Mouse (Mus musculus) lung, postnatal 36 days (tissue): ENCODE measurements around the gene Zbtb39.
"Not testable (repeated sequence)": the region's sequence is repeated elsewhere in the genome, so short reads cannot be mapped to it uniquely, and the experiment has no call there.

ENCODE experiments used
- DNase-seq: peaks from one replicate; pipeline ENCODE4 v3.0.0; 2022; ENCODE audit warnings: mixed read lengths

Gene Zbtb39

DNA sequence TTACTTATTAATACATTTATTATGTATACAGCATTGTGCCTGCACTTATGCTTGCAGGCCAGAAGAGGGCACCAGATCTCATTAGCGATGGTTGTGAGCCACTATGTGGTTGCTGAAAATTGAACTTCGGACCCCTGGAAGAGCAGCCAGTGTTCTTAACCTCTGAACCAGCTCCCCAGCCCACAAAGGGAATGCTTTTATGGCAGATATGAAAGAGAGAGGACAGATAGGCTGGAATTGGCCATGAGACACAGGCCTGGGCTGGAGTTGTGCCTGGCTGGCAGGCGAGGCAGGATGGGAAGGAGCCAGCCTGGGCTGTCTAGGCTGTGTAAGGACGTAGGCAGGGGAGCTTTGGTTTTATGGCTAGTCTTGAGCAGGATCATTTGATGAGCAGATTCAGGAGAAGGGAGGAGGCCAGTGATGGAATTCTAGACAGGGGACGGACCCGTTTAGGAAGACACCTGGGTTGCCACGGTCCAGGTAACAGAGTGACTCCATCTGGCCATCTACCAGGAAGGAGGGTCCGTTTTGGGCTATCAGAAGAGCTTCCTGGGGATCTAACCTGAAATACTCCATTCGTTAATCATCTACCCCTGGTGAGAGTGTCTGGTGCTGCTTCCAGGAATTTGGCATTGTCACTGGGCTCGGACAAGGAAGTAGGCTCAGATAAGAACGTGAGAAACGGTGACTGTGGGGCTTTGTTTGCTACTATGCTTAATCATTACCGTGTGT is 1.0 kb upstream of the Zbtb39 start:
- peak; percentile 50 for DNase-seq

DNA sequence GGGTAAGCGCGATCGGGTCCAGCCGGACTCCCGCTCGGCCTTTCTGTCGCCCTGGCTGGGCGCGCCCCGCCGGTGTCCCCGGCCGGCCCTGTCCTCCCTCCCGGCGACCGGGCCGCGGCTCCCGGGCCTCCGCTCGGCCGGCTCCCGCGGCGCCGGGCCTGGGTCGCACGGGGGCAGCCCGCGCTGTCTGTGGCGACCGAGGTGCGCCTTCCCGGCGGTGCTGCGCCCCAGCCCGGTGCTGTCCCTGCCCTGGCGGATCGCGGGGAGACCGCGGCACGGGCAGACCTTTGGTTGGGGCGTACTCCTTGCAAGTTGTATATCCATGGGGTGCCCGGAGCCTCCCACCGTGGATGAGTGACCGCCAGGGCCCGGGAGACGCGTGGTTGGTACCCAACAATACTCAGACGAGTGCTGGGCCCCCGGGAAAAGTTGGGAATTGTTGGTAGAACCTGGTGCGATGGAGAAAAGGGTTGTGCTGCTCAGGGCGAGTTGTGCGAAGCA is 373 bp downstream of the Zbtb39 start:
- DNase-seq = no peak

DNA sequence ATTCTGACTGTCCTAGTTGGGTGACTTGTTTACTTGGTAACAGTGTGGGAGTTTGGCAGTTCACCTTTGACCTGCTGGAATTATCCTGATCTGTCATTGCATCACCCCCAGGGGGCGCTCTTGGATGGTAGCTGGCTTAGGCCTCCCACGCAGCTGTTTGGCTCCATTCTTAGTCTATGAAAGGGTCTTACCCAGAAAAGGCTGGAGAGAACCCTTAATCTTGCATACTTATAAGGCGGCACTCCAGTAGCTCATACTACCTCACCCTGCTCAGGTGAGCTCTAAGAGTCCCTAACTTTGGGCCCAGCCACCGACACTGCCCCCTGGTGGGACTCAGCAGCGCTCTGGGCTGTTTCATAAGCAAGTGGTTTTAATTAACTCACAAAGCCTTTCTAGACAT is 5.3 kb downstream of the Zbtb39 start:
- peak; percentile 68 for DNase-seq

DNA sequence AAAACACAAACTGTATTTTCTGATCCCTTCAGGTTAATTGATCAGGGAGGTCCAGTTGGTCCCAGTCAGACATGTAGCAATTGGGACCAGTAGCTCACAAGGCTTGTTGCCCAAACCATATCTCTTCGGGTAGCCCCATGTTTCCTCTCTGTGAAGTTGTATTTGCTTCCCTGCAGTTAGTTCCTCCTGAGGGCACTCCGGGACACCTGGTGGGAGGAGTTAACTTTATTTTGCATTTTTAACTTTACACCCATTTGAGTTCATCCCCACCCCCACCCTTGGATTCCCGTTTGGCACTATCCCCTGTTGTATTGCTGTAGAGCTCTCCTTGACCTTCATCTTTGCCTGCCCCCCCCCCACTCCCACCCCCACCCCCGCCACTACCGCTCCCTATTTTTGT is 6.5 kb downstream of the Zbtb39 start:
- no peak for DNase-seq

DNA sequence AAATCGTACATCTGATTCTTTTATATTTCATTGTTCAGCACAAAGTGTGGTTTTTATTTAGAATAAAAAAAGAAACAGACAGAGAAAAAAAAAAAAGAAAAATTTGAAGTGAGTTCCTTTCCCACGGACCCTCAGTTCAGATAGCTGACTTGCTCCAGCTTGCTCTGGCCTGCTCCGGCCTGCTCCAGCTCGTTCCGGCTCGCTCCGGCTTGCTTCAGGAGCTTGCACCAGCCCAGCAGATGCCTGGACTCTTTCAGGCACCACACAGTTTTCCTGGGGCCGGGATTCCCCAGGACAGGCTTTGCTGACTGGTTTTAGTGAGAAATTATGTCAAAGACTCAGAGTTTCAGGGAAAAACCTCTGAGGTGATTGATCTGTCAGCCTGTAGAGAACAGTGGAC is 7.9 kb downstream of the Zbtb39 start:
- DNase-seq = no peak

DNA sequence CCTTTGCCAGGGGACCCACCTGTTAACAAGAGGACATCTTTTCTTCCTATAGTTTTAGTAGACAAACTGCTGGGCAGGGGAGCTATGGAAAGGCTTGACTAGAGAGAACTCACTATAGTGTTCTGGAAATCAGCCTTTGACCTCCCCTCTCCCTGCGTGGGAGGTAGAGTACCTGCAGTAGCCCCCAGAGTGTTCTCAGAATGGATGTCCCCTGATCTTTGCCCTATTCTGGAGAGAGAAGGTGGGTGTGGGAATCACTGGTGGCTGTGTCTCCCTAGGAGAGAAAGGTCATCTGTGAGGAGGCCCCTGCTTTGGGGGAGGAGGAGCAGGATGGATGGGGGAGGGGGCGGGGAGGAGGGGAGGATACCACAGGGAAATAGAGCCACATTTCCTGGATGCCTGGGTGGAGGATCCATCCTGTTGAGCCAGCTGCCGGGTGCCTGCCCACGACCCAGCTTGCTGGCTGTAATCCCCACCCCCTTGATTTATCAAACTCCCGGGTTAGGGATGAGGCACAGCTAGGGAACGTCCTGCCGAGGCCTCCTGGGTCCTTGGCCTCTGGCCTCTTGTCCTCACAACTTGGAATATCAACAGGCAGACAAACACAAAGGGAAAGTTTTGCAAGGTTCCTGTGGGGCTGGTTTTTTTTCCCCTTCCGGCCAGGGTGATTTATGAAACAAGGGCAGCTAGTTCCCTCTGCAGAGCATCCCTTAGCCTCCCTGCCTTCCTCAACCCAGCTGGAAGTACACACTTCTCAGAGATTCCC is 9.7 kb downstream of the Zbtb39 start:
- peak; percentile 56 for DNase-seq

DNA sequence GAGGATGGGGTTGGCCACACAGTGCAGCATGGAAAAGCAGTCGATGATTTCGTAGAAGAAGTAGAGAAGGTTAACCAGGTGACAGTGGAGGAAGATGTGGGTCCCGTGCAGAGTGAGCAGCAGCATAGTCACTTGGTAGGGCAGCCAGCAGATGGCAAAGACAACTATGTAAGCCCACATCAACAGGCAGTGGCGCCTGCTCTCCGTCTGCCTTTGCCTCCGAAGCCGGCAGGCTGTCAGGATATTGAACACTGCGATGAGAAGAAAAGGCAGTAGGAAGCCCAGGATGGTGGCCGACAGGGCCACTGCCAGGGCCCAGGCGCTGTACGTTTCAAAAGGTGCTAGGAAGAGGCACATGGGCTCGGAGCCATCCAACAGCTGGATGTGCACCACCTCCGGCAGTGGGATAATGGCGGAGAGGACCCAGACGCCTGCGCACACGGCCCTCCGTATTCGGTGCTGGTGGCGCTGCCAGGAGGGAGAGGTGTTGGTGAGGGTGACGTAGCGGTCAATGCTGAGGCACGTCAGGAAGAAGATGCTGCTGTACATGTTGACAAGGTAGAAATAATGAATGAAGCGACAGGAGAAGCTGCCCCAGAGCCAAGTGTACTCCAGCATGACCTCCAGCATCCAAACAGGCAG is 10.9 kb downstream of the Zbtb39 start:
- DNase-seq = no peak

DNA sequence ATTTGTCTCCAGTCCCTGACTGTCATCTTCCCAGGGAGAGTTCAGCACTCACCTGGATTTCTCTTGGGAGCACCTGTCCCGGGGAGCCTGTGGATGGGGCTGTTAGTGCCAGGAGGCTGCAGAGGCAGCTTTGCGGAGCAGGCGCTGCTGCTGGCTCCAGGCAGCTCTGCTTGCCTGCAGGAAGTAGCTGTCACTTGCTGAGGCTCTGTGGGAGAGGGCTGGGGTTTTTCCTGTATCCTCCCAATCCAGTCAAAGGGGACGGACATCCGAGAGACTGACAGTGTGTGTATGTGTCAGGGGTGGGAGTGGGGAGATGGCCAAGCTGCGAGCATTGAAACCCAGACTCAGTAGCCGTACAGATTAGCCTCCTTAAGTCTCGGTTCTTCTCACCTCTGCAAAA is 12.2 kb downstream of the Zbtb39 start, which contains the start of gene Gpr182:
Gpr182 (minus strand) TSS at position 185 of the 400 bp plus-strand sequence.
- DNase-seq = peak; percentile 72

DNA sequence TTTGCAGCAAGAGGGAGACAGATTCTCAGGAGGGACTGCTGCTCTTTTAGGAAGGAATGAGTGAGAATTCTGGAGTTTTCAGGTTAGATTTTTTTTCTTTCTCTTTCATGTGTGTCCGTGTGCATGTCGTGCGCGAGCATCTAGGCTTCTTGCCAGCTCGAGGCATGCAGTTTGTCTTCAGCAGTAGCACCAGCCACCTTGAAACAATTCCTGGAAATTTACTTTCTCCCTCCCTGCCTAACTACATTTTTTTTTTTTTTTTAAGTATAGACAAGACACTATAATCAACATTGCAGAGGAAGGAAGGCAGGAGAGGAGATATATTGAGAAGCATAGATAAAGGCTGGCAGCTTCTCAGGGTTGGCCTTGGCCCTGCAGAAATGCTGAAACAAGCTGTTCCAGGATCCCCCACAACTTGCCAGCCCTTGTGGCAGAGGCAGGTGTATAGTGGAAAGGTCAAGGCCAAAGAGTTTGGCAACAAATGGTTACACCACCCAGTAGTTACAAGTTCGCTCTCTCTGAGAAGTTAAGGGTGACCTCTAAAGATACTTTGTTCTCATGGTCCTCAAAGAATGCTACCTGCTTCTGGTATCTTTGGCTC is 15.3 kb downstream of the Zbtb39 start:
- peak; percentile 77 for DNase-seq

DNA sequence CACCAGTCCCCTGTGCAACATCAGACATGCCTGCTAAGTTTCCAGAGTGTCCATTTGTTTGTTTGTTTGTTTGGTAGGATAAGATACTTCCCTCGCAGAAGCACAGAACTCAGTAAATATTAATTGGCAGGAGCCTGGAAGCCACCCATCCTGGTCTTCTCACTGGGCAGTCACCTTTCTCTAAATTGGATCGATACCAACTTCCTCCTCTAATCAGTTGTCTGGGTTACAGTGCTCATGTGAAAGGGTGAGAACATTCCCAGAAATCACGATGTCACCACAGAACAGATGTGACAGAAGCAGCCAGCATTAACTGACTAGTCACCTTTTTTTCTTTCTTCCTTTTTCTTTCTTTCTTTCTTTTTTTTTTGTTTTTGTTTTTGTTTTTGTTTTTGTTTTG is 15.9 kb downstream of the Zbtb39 start:
- DNase-seq = peak; percentile 34

DNA sequence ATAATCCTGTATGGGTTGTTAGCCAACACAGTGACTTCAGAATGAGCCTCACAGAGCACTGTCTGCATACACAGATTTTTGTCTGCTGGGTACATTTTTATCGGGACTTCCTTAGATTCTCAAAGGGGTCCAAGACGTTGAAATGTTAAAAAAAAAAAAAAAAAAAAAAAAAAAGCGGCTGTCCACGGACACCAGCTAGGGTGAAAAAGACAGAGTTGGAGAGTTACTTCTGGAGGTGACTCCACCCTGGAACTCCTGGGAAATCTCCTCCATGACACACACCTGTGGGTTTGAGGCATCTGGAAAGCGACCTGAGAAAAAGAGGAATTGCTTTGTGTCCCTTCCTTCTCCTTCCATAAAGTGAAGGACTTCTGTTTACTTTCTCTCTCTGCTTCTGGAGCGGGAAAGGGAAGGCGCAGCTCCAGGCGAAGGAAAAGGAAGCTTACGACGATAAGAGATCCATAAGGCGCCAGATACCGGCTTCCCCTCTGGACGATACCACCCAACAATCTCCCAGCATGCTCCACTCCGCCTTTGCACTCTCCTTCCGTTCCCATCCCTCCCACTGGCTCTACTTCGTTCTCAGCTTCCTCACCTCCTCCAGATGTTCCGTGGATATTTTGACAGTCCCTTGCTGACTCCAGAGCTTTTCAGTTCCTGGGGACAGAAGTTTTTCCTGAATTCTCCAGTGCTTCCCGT is 16.6 kb downstream of the Zbtb39 start:
- peak; percentile 74 for DNase-seq

DNA sequence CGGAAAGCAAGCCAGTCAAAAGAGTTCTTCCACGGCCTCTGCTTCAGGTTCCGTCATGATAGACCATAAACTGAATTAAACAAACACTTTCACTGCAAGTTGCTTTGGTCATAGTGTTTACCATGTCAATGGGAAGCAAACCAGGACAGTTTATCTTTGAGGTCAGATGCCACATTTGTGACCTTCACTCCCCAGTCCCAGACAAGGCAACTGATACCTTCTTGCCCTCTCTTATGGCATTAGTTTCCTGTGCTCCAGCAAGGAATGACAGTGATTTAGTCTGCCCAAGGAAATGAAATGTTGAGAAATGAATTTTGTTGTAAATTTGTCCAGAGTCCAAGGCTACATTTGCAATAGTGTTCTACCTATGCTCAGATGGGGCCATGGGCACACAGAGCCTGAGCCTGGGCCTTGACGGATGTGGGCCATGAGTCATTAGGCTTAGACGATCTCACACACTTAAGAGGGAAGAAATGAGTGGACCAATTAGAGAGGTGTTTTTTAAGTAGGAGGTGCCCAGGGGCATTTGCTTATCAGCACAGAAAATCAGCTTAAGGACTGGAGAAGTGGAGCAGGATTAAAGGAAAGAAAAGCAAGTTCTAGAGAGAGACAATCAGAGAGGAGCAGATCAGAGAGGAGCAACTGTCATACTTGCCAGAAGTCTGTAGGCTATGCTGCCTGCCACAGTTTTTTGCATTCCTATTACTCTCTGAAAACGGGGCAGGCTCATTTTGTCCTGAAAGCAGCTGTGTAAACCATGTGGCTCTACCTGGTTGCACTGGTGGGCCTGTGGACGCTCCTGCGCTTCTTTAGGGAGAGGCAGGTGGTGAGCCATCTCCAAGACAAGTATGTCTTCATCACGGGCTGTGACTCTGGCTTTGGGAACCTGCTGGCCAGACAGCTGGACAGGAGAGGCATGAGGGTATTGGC is 20.1 kb downstream of the Zbtb39 start, which contains the start of the genes Rdh1 and Rdh16f1:
Rdh1 (plus strand) TSS at position 541 of the 930 bp plus-strand sequence.
Rdh16f1 (plus strand) TSS at position 607 of the 930 bp plus-strand sequence.
- no peak for DNase-seq

DNA sequence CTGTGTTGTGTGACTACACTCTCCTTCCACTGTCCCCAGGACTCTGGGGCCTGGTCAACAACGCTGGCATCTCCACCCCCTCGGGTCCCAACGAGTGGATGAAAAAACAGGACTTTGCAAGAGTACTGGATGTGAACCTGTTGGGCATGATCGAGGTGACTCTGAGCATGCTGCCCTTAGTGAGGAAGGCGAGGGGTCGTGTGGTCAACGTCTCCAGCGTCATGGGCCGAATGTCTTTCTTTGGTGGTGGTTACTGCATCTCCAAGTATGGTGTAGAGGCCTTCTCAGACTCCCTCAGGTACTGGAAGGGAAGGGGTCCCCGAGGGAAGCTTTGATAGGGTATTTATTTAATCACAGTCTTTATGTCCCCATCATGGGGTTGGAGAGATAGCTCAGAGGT is 23.6 kb downstream of the Zbtb39 start:
- not testable (repeated sequence) for DNase-seq

DNA sequence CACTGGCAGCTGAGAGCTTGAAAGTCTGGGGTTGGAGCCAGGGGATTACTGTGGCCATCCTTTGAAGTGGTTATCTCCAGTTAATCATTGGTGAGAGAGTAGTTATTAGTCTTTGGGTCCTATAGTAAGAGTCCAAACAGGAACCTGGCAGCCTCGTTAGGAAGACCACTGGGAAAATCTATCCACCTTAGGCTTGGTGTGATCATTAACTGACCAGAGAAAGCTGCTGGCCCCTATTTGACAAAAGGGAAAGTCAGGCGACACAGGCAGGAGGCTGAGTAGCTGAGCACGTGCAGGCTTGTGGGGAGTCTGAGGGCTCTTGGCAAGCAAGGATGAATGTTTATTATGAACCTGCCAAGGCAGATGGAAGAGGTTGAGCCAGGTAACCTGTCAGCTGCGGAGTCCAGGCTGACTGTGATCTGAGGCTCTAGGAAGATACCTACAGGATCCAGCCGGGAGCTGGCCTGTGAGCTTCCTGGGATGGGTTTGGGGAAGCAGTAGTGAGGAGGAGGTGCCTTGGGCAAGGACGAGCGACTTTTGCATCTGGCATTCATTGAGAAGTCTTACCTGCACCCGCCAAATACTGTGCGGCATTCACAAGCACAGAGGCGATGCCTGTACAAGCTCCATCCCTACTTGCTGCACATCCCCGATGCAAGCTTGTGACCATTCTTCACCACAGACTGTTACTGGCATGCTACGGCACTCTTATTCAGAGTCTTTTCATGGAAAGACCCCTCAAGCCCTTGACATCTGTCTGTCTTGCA is 24.8 kb downstream of the Zbtb39 start:
- DNase-seq = no peak

DNA sequence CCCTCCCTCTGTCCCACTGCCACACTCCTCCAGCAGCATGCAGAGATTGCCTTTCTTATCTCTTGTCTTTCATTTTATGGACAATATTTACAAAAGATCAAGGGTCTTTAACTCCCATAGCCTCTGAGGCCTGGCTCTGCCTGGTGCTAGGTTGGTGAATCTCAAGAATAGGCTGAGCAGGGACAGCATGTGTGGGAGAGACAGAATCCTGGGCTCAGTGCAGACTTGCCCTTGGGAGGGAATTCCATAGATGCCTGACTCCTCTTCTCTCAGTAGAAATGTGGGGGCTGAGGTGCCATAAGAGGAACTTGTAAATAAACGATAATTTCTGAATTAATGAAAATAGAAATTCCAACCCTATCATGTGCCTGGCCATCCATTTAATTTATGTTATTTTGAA is 27.2 kb downstream of the Zbtb39 start:
- no peak for DNase-seq

DNA sequence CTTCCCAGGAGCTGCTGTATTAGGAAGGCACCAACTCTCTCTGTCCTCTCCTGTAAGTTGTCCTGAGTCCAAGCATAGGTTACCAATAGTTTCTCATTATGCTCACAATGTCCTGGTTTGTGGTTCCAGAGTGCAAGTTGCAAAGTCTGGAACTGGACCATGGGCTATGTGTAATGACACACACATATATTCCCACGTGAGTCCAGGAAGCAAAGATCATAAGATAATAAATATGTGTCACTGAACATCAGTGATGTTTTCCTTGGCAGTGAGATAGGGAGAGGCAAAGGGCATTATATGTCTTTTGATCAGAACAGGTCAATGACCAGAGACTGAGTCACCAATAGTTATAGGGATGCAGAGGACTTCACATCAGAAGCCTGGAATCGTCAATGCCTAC is 36.7 kb downstream of the Zbtb39 start, which contains the start of gene Rdh9:
Rdh9 (plus strand) TSS at position 376 of the 400 bp plus-strand sequence.
- DNase-seq = no peak

DNA sequence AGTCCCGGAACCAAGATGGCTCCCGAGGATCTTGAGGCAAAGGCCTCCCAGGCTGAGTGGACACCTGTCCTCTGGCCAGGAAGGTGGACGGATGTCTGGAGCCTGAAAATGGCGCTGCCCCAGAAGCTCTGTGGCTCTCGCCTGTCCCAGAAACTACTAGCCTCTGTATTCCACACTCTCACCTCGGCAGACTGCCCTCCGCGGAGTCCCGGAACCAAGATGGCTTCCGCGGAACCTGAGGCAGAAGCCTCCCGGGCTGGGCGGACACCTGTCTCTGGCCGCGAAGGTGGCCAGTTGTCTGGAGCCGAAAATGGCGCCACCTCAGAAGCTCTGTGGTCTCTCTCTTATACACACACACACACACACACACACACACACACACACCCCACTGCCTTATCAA is 43.0 kb downstream of the Zbtb39 start:
- DNase-seq = not testable (repeated sequence)

DNA sequence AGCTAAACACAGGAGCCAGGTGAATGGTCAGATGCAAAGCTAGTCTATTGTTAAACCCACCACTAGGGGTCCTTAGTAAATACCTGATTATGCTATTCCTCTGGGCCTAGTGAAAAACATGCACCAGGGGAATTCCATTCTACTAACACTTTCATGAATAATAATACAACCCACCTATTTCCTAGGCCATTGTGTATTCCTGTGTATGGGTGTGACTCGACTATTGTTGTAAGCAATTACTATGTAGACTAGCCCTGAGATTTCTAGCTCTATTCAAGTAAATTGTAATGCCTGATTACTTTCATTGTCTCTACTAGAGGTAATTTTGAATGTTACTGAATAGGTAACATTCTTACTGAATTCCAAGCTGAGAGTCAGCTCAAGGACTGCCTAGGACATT is 46.1 kb downstream of the Zbtb39 start:
- DNase-seq = not testable (repeated sequence)
